11 mouse cellular contexts compared by ENCODE assay signal in genomic region chr4:65896092-65897027, GRCm38 (mm10).
DNase-seq lines count a peak whose midpoint lies in the region; ATAC-seq and TF ChIP-seq lines count a peak whose summit lies in the region.
"Had no signal": no experiment of that assay in that cellular context is flagged by ENCODE, and none has a peak within 500 bp of the region (broad histone marks: within the 10 kb centered on the region; RNA-seq: fewer than 3 reads in every experiment).

No protein-coding gene starts in this region.

- ATAC-seq in cerebellum, adult (ENCODE audit: insufficient number of reproducible peaks, low FRiP score, low TSS enrichment), result peak; percentile 26; the same call in 1 of the 2 replicates
- ATAC-seq in hindbrain, embryonic 16.5 days, result peak; percentile 97
- ATAC-seq in midbrain, postnatal 0 days (ENCODE audit: low FRiP score), result peak; percentile 86
- no peak for ATAC-seq in megakaryocyte progenitor cell, adult 5-6 weeks (replicated peaks; ENCODE audit: poor library complexity)
- ATAC-seq: liver, embryonic 12.5 days had no signal

- H3K4me2 ChIP-seq in hindbrain, embryonic 16.5 days (ENCODE audit: low read length), result no peak overlapping the region
- no peak overlapping the region for H3K4me2 ChIP-seq in midbrain, postnatal 0 days (ENCODE audit: low read depth, low read length, poor library complexity, severe bottlenecking)
- H3K4me2 ChIP-seq: liver, embryonic 12.5 days; stomach, embryonic 15.5 days had no signal

- H3K9me3 ChIP-seq in hindbrain, embryonic 16.5 days (ENCODE audit: control insufficient read depth, low read length), result no peaks in the 10 kb centered on the region
- H3K9me3 ChIP-seq in midbrain, postnatal 0 days (ENCODE audit: low read length), result no peaks in the 10 kb centered on the region
- H3K9me3 ChIP-seq: liver, embryonic 12.5 days; stomach, embryonic 15.5 days had no signal

- TF ChIP-seq POLR2A in kidney, adult 2 months (IDR thresholded peaks at IDR 0.05; ENCODE audit: low read depth, low read length), result no peak

- H3K4me1 ChIP-seq in hindbrain, embryonic 16.5 days (ENCODE audit: control insufficient read depth, insufficient read depth, low read depth, low read length), result peaks cover 3% of the 10 kb centered on the region; the same call in 1 of the 2 replicates
- no peaks in the 10 kb centered on the region; the same call in 1 of the 2 replicates for H3K4me1 ChIP-seq in midbrain, postnatal 0 days (ENCODE audit: insufficient read depth, low read length)
- H3K4me1 ChIP-seq in kidney, adult 2 months (ENCODE audit: control insufficient read depth, insufficient read depth, low read length), result no peaks in the 10 kb centered on the region
- H3K4me1 ChIP-seq: liver, embryonic 12.5 days; stomach, embryonic 15.5 days had no signal

- no peaks in the 10 kb centered on the region for H3K36me3 ChIP-seq in hindbrain, embryonic 16.5 days (ENCODE audit: control insufficient read depth, insufficient read depth, low read length)
- H3K36me3 ChIP-seq in midbrain, postnatal 0 days (ENCODE audit: insufficient read depth, low read length), result no peaks in the 10 kb centered on the region
- no peaks in the 10 kb centered on the region for H3K36me3 ChIP-seq in kidney, adult 2 months (ENCODE audit: control insufficient read depth, insufficient read depth, low read length)
- H3K36me3 ChIP-seq: liver, embryonic 12.5 days; stomach, embryonic 15.5 days had no signal

- no peak overlapping the region for H3K9ac ChIP-seq in hindbrain, embryonic 16.5 days (ENCODE audit: low read depth, low read length)
- H3K9ac ChIP-seq in midbrain, postnatal 0 days (replicated peaks; ENCODE audit: low read length, poor library complexity, severe bottlenecking), result no peak overlapping the region
- H3K9ac ChIP-seq: liver, embryonic 12.5 days; stomach, embryonic 15.5 days had no signal

- 34% methylated on average over 5 of the region's 5 CpGs for WGBS in hindbrain, embryonic 16.5 days
- whole genome bisulfite sequencing in midbrain, postnatal 0 days, result 41% methylated on average over 5 of the region's 5 CpGs
- WGBS in kidney, adult 2 months, result 49% methylated on average over 5 of the region's 5 CpGs

- 0 out of 2 replicates have a peak overlapping the region, but pooled peaks have one; percentile 7 for H3K27ac ChIP-seq in hindbrain, embryonic 16.5 days (ENCODE audit: low read depth, low read length)
- H3K27ac ChIP-seq in midbrain, postnatal 0 days (ENCODE audit: low read depth, low read length), result no peak overlapping the region
- H3K27ac ChIP-seq in kidney, adult 2 months (ENCODE audit: insufficient read depth, low read depth, low read length), result no peak overlapping the region
- H3K27ac ChIP-seq: layer of hippocampus, adult 2 months; liver, embryonic 12.5 days; stomach, embryonic 15.5 days had no signal

- no peak overlapping the region for H3K4me3 ChIP-seq in hindbrain, embryonic 16.5 days (ENCODE audit: low read length)
- H3K4me3 ChIP-seq in midbrain, postnatal 0 days (ENCODE audit: low read depth, low read length), result no peak overlapping the region
- H3K4me3 ChIP-seq in kidney, adult 2 months (ENCODE audit: insufficient read depth, low read depth, low read length), result no peak overlapping the region
- H3K4me3 ChIP-seq: layer of hippocampus, adult 2 months; liver, embryonic 12.5 days; stomach, embryonic 15.5 days had no signal

- no peaks in the 10 kb centered on the region for H3K27me3 ChIP-seq in hindbrain, embryonic 16.5 days (replicated peaks; ENCODE audit: control insufficient read depth, insufficient read depth, low read length)
- no peaks in the 10 kb centered on the region for H3K27me3 ChIP-seq in midbrain, postnatal 0 days (ENCODE audit: insufficient read depth, low read length)
- H3K27me3 ChIP-seq in kidney, adult 2 months (replicated peaks; ENCODE audit: control insufficient read depth, insufficient read depth, low read length), result no peaks in the 10 kb centered on the region
- H3K27me3 ChIP-seq: liver, embryonic 12.5 days; stomach, embryonic 15.5 days had no signal

- no peak for DNase-seq in cerebellum, postnatal 14 days
- DNase-seq in embryo, embryonic 9.5 days (ENCODE audit: extremely low spot score), result peak; percentile 36
- peak; percentile 78 for DNase-seq in midbrain, postnatal 0 days (ENCODE audit: low spot score)
- no peak for DNase-seq in gastrocnemius, postnatal 25 days
- DNase-seq in kidney, adult 2 months, result no peak

- TF ChIP-seq CTCF in midbrain, postnatal 0 days (IDR thresholded peaks at IDR 0.05), result 0 out of 2 replicates have a peak, but pooled peaks have one; percentile 2
- TF ChIP-seq CTCF in kidney, adult 2 months (conservative IDR thresholded peaks at IDR 0.05; ENCODE audit: insufficient read depth, insufficient read length, low read depth, low read length), result no peak

Comparison
In these comparisons a context has a peak if more than half of its experiments do, and no peak if none do; other contexts are left out.
1. DNase-seq: peak in embryo, embryonic 9.5 days (single experiment) and midbrain, postnatal 0 days (single experiment); none in cerebellum, postnatal 14 days (0 of 2), gastrocnemius, postnatal 25 days (single experiment) and kidney, adult 2 months (single experiment).